Mouse (Mus musculus): Measurements from ENCODE around the gene Prrt1. TPM values are rescaled to one million over a fixed set of nuclear protein-coding genes. Genes with fewer than 3 reads are reported as not detected.

Gene Prrt1
- polyA plus RNA-seq, 1 experiment from 2014 or later: 0.31 TPM

DNA sequence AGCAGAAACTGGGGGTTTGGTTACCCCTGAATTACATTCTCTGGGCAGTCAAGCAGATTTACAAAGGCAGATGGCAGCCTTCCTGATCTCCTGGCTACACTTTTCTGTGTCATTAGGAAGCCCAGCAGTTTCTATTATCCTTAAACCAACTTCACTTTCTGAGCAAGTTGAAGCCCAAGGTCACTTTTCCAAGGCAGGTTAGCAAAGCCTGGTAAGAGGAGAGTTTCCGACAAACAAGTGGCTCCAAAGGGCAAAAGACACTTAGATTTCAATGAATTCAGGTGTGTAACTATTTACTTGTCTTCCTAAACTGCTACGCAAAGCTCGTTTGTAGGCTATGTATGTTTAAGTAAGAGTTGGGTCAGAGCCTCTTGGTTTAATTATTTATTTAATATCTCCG lies 14.0 kb downstream of the Prrt1 start:
- no peaks in the 10 kb centered on the region for H3K36me3 ChIP-seq (ENCODE audit: control insufficient read depth, insufficient read depth, low read length)
- no peak overlapping the region for H3K9ac ChIP-seq (ENCODE audit: low read length)
- no peaks in the 10 kb centered on the region for H3K9me3 ChIP-seq (replicated peaks; ENCODE audit: control insufficient read depth, low read length)
- H3K27me3 ChIP-seq (ENCODE audit: control insufficient read depth, insufficient read depth, low read length): no peaks in the 10 kb centered on the region
- H3K27ac ChIP-seq (ENCODE audit: low read length): no peak overlapping the region
- H3K4me2 ChIP-seq (ENCODE audit: low read depth, low read length): no peak overlapping the region
- 82% methylated on average over 4 of the region's 4 CpGs for WGBS
- no peak overlapping the region for H3K4me3 ChIP-seq (replicated peaks; ENCODE audit: low read length)
- H3K4me1 ChIP-seq (ENCODE audit: control insufficient read depth, insufficient read depth, low read length): peaks cover 30% of the 10 kb centered on the region
- no peak for ATAC-seq (ENCODE audit: insufficient read depth, low FRiP score)

DNA sequence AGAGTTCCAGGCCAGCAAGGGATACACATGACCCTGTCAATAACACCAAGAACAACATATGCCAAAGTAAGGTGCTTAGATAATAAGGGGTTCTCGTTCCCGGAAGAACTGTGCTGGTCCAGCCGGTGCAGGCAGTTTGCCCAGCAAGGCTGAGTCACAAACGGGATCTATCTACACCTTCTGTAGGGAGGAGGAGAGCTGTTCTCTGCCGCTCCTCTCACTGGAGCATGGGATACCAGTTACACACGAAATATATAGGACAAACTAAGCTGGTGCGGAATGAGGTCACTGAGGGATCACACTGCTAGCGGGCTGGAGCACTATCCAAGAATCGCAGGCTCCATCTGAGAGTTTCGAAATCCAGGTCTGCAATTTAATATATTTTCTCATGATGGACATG lies 14.6 kb downstream of the Prrt1 start:
- Histone ChIP-seq H3K9ac (ENCODE audit: low read length) (no peak overlapping the region), H3K4me1 (ENCODE audit: control insufficient read depth, insufficient read depth, low read length) (peaks cover 30% of the 10 kb centered on the region), H3K27ac (ENCODE audit: low read length) (peak overlapping the region; percentile 43; the same call in 1 of the 2 replicates), H3K9me3 (replicated peaks; ENCODE audit: control insufficient read depth, low read length) (no peaks in the 10 kb centered on the region), H3K4me3 (replicated peaks; ENCODE audit: low read length) (no peak overlapping the region), H3K4me2 (ENCODE audit: low read depth, low read length) (no peak overlapping the region), H3K36me3 (ENCODE audit: control insufficient read depth, insufficient read depth, low read length) (no peaks in the 10 kb centered on the region), H3K27me3 (ENCODE audit: control insufficient read depth, insufficient read depth, low read length) (no peaks in the 10 kb centered on the region)
- no peak for ATAC-seq (ENCODE audit: insufficient read depth, low FRiP score)
- 78% methylated on average over 10 of the region's 10 CpGs for WGBS

DNA sequence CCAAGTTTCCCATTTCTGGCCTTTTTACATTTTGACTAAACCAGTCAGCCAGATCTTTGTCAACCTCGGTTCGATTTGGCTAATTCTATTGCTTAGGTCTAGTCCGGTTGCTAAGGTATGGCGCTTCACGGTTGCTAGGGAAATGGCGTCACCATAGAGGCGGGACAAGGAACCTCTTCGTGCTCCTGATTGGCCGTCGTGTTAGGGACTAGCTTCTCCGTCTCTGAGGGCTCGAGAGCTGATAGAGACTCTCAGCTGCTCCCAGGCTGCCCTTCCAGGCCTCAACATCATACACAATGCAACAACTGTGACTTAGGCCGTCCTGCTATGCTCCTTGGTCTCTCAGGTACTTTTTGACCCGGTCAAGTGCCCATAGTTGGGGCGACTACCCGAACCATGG lies 15.3 kb downstream of the Prrt1 start, which contains the start of gene Fkbpl:
Gene Fkbpl (plus strand): TSS at position 157 of the 400 bp plus-strand sequence.
- Histone ChIP-seq H3K27ac (ENCODE audit: low read length) (peak within 1 kb of the TSS; percentile 59), H3K4me3 (replicated peaks; ENCODE audit: low read length) (peak within 1 kb of the TSS; percentile 59), H3K27me3 (ENCODE audit: control insufficient read depth, insufficient read depth, low read length) (no peaks in the 10 kb centered on the region), H3K9ac (ENCODE audit: low read length) (peak within 1 kb of the TSS; percentile 72), H3K9me3 (replicated peaks; ENCODE audit: control insufficient read depth, low read length) (no peaks in the 10 kb centered on the region), H3K4me1 (ENCODE audit: control insufficient read depth, insufficient read depth, low read length) (peaks cover 30% of the 10 kb centered on the region), H3K4me2 (ENCODE audit: low read depth, low read length) (peak within 1 kb of the TSS; percentile 60), H3K36me3 (ENCODE audit: control insufficient read depth, insufficient read depth, low read length) (no peaks in the 10 kb centered on the region)
- under 1% methylated on average over 16 of the region's 16 CpGs for WGBS
- ATAC-seq (ENCODE audit: insufficient read depth, low FRiP score): peak; percentile 82

DNA sequence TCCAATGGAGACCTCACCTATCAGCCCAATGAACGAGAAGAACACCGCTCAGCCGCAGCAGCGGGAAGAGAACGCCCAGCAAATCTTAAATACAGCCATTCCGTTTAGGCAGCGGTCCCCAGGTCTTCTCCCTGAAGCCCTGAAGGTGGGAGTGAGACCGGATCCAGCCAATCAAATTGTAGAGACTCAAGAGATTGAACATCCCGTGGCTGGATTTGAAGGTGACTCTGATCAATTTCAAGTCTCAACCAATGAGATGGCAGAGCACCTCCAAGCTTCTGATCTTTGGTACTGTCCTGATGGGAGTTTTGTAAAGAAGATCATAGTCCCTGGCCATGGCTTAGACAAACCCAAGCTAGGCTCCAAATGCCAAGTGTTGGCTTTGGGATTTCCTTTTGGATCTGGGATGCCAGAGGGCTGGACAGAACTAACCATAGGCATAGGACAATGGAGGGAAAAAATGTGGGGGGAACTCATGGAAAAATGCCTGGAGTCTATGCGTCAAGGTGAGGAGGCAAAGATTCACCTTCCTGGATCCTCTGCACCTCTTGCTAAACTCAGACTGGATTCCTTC lies 16.0 kb downstream of the Prrt1 start:
- Histone ChIP-seq H3K36me3 (ENCODE audit: control insufficient read depth, insufficient read depth, low read length) (0 out of 2 replicates have a peak, but pooled peaks cover 4% of the 10 kb centered on the region), H3K4me1 (ENCODE audit: control insufficient read depth, insufficient read depth, low read length) (peaks cover 30% of the 10 kb centered on the region), H3K27me3 (ENCODE audit: control insufficient read depth, insufficient read depth, low read length) (no peaks in the 10 kb centered on the region), H3K9ac (ENCODE audit: low read length) (peak overlapping the region; percentile 72), H3K4me2 (ENCODE audit: low read depth, low read length) (peak overlapping the region; percentile 60), H3K4me3 (replicated peaks; ENCODE audit: low read length) (peak overlapping the region; percentile 59), H3K9me3 (replicated peaks; ENCODE audit: control insufficient read depth, low read length) (no peaks in the 10 kb centered on the region), H3K27ac (ENCODE audit: low read length) (peak overlapping the region; percentile 59; the same call in 1 of the 2 replicates)
- WGBS: 41% methylated on average over 10 of the region's 10 CpGs
- ATAC-seq (ENCODE audit: insufficient read depth, low FRiP score): no peak

DNA sequence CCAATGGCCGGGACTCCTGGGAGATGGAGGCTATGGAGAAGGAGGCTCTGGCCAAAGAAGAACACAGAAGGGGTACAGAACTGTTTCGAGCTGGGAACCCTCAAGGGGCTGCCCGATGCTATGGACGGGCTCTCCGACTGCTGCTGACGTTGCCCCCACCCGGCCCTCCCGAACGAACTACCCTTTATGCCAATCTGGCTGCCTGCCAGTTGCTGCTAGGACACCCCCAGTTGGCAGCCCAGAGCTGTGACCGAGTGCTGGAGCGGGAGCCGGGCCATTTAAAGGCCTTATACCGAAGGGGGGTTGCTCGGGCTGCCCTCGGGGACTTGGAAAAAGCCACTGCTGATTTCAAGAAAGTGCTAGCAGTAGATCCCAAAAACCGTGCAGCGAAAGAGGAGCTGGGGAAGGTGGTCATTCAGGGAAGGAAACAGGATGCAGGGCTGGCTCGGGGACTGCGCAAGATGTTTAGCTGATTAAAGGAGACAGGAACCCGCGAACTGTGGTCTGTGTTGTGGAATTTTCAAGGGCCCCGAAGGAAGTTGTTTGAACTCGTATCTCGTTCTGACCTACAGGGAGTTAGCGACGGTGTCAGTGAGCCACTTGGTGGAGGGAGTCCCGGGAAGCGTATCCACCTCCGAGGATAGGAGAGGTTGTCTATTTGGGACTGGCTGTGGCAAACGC lies 16.6 kb downstream of the Prrt1 start:
- Histone ChIP-seq H3K27ac (ENCODE audit: low read length) (no peak overlapping the region), H3K36me3 (ENCODE audit: control insufficient read depth, insufficient read depth, low read length) (0 out of 2 replicates have a peak, but pooled peaks cover 10% of the 10 kb centered on the region), H3K4me2 (ENCODE audit: low read depth, low read length) (no peak overlapping the region; the same call in 1 of the 2 replicates), H3K27me3 (ENCODE audit: control insufficient read depth, insufficient read depth, low read length) (no peaks in the 10 kb centered on the region), H3K9ac (ENCODE audit: low read length) (no peak overlapping the region), H3K4me1 (ENCODE audit: control insufficient read depth, insufficient read depth, low read length) (peaks cover 23% of the 10 kb centered on the region), H3K9me3 (replicated peaks; ENCODE audit: control insufficient read depth, low read length) (no peaks in the 10 kb centered on the region), H3K4me3 (replicated peaks; ENCODE audit: low read length) (no peak overlapping the region)
- ATAC-seq (ENCODE audit: insufficient read depth, low FRiP score): no peak
- 84% methylated on average over 30 of the region's 30 CpGs for WGBS

DNA sequence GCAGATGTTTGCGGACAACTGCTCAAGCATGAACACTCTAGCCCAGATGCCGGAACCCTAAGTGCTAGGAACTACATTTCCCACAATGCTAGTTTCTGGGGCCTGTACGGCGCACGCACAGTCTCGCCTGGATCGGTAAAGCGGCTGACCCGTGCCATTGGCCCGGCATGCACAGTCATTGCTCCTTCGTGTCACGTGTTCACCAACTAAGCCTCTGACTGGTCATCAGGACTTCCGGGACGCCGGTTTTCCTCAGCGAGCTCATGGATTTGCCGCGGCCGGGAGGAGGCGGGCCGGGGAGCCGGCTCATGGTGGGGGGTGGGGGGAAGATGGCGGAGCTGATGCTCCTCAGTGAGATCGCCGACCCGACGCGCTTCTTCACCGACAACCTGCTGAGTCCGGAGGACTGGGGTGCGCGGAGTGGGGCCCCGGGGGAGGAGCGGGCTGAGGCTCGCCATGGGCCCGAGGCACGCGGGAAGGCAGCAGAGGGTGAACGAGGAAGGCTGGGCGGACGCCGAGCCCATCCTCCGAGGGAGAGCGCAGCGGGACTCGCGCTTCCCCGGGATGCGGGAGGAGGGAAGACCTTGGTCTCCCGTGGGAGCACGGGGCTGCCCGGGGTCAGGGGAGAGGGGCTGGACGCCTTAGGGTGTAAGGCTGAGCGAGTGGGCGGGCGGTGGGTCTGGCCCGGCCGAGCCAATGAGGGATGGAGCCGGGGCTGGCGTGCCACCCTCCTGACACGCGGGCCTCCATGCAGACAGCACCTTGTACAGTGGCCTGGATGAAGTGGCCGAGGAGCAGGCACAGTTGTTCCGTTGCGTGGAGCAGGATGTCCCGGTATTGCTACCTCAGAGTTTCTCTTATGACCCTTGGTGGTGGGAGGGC lies 17.8 kb downstream of the Prrt1 start, which contains the start of gene Atf6b:
Gene Atf6b (plus strand): TSS at position 241 of the 882 bp plus-strand sequence.
- Histone ChIP-seq H3K27me3 (ENCODE audit: control insufficient read depth, insufficient read depth, low read length) (no peaks in the 10 kb centered on the region), H3K4me1 (ENCODE audit: control insufficient read depth, insufficient read depth, low read length) (peaks cover 18% of the 10 kb centered on the region), H3K4me3 (replicated peaks; ENCODE audit: low read length) (peak within 1 kb of the TSS; percentile 99), H3K9ac (ENCODE audit: low read length) (peak within 1 kb of the TSS; percentile 97), H3K27ac (ENCODE audit: low read length) (peak within 1 kb of the TSS; percentile 74), H3K36me3 (ENCODE audit: control insufficient read depth, insufficient read depth, low read length) (0 out of 2 replicates have a peak, but pooled peaks cover 16% of the 10 kb centered on the region), H3K9me3 (replicated peaks; ENCODE audit: control insufficient read depth, low read length) (no peaks in the 10 kb centered on the region), H3K4me2 (ENCODE audit: low read depth, low read length) (peak within 1 kb of the TSS; percentile 91)
- under 1% methylated on average over 66 of the region's 66 CpGs for WGBS
- ATAC-seq (ENCODE audit: insufficient read depth, low FRiP score): peak; percentile 97

DNA sequence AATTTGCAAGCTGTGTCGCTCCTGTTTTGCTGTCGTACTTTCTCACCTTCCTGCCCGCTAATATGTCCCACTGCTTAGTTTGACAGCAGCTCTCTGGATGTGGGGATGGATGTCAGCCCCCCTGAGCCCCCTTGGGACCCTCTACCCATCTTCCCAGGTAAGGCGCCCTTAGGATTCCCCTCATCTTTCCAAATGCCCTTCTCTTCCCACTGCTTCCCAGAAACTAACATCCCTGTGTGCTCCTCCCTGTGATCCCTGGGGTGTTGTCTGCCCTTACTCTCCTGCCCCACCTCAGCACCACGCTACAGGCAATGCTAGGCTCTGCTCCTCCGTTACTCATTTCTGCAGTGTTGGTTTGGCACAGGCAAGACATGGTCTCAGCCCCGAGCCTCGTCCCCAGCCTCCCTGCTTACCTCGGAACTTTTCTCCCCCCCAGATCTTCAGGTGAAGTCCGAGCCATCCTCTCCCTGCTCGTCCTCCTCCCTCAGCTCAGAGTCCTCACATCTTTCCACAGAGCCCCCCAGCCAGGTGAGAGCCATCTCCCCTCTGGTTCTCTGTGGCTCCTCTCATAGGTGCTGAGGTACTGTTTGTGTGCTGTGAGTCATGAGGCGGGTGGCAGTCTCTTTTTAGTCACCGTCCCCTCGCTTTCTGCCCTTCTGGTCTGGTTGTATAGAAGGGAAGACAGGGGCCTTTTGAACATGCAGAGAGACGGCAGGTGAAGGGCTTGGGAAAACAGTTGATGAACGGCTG lies 19.0 kb downstream of the Prrt1 start:
- H3K27ac ChIP-seq (ENCODE audit: low read length): no peak overlapping the region
- peaks cover 18% of the 10 kb centered on the region for H3K4me1 ChIP-seq (ENCODE audit: control insufficient read depth, insufficient read depth, low read length)
- 0 out of 2 replicates have a peak, but pooled peaks cover 16% of the 10 kb centered on the region for H3K36me3 ChIP-seq (ENCODE audit: control insufficient read depth, insufficient read depth, low read length)
- no peak for ATAC-seq (ENCODE audit: insufficient read depth, low FRiP score)
- 83% methylated on average over 16 of the region's 16 CpGs for WGBS
- H3K9me3 ChIP-seq (replicated peaks; ENCODE audit: control insufficient read depth, low read length): no peaks in the 10 kb centered on the region
- H3K9ac ChIP-seq (ENCODE audit: low read length): peak overlapping the region; percentile 97; the same call in 1 of the 2 replicates
- H3K27me3 ChIP-seq (ENCODE audit: control insufficient read depth, insufficient read depth, low read length): no peaks in the 10 kb centered on the region
- H3K4me2 ChIP-seq (ENCODE audit: low read depth, low read length): peak overlapping the region; percentile 91
- peak overlapping the region; percentile 99 for H3K4me3 ChIP-seq (replicated peaks; ENCODE audit: low read length)

DNA sequence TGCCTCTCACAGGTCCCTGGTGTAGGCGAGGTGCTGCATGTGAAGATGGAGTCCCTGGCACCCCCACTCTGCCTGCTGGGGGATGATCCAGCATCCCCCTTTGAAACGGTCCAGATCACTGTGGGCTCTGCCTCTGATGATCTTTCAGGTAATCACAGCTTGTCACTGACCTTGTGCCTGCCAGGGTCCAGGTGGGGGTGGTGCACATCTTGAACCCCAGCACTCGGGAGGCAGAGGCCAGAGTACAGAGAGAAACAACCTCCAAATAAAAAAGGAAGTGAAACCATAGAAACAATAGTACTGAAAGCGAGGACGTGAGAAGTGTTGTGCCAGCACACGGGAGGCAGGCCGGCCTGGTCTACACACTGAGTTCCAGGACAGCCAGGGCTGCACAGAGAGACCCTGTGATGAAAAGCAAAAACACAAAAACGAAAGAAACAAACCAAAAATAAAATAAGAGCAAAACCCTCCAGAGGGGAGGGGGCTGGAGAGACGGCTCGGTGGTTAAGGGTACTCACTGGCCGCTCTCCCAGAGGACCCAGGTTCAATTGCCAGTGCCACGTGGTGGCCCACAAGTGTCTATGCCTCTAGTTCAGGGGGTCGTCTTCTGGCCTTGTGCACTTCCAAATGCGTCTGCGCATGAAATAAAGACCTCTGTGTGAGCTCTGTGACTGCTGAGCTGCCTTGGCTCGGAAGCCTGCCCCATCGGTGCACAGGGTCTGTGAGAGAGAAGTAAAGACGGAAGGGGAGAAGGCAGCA lies 20.0 kb downstream of the Prrt1 start:
- Histone ChIP-seq H3K9ac (ENCODE audit: low read length) (peak overlapping the region; percentile 2; the same call in 1 of the 2 replicates), H3K4me2 (ENCODE audit: low read depth, low read length) (no peak overlapping the region), H3K9me3 (replicated peaks; ENCODE audit: control insufficient read depth, low read length) (no peaks in the 10 kb centered on the region), H3K27me3 (ENCODE audit: control insufficient read depth, insufficient read depth, low read length) (no peaks in the 10 kb centered on the region), H3K4me1 (ENCODE audit: control insufficient read depth, insufficient read depth, low read length) (peaks cover 20% of the 10 kb centered on the region), H3K36me3 (ENCODE audit: control insufficient read depth, insufficient read depth, low read length) (peaks cover 21% of the 10 kb centered on the region; the same call in 1 of the 2 replicates), H3K4me3 (replicated peaks; ENCODE audit: low read length) (no peak overlapping the region), H3K27ac (ENCODE audit: low read length) (no peak overlapping the region)
- no peak for ATAC-seq (ENCODE audit: insufficient read depth, low FRiP score)
- WGBS: 87% methylated on average over 18 of the region's 18 CpGs
